Mouse (Mus musculus) MEL (cell line): ENCODE measurements at regions not wholly inside any gene's neighbourhood (a gene's known extent, or its start where the extent isn't known, plus 50 kb on each side); places are given as distances from the start of the nearest gene placed in this dataset.
"Not testable (repeated sequence)": the region's sequence is repeated elsewhere in the genome, so short reads cannot be mapped to it uniquely, and the experiment has no call there.

ENCODE experiments used
- DNase-seq: peaks from one replicate; pipeline ENCODE4 v3.0.0; 2011; ENCODE audit warnings: low read depth, low spot score
- H3K27ac ChIP-seq: 2 replicates; pipeline ENCODE4 v1.5.1; 2012; ENCODE audit warnings: low read depth, mild to moderate bottlenecking, control low read depth, low read length, moderate library complexity; ENCODE audit not compliant: control insufficient read depth
- H3K27me3 ChIP-seq, 2 experiments: fragments of 150-350 bp in 1 of 2; sonication (generic) in 1 of 2; 2 replicates each; pipeline ENCODE4 v1.6.1; 2012; ENCODE audit warnings: low read length in 2 of 2, mild to moderate bottlenecking in 2 of 2, improper control_type of control experiment in 1 of 2, moderate library complexity in 1 of 2; ENCODE audit not compliant: insufficient read depth in 2 of 2, control insufficient read depth in 1 of 2
- H3K36me3 ChIP-seq, 2 experiments: 2 replicates each; pipeline ENCODE4 v1.6.1; 2012 to 2014; ENCODE audit warnings: low read length in 2 of 2, improper control_type of control experiment in 1 of 2, inconsistent platforms in 1 of 2, mild to moderate bottlenecking in 1 of 2; ENCODE audit not compliant: insufficient read depth in 2 of 2, control insufficient read depth in 1 of 2
- H3K4me1 ChIP-seq, 2 experiments: fragments of 150-350 bp in 1 of 2; sonication (generic) in 1 of 2; 2 replicates each; pipeline ENCODE4 v1.6.1; 2012; ENCODE audit warnings: low read length in 2 of 2, improper control_type of control experiment in 1 of 2, mild to moderate bottlenecking in 1 of 2; ENCODE audit not compliant: insufficient read depth in 2 of 2, control insufficient read depth in 1 of 2
- H3K4me3 ChIP-seq, 2 experiments: fragments of 150-350 bp in 1 of 2; sonication (generic) in 1 of 2; 2 replicates each; pipeline ENCODE4 v1.5.1; 2012; ENCODE audit warnings: low read depth in 2 of 2, low read length in 2 of 2, mild to moderate bottlenecking in 2 of 2, moderate library complexity in 2 of 2, control low read depth in 1 of 2, improper control_type of control experiment in 1 of 2; ENCODE audit not compliant: control insufficient read depth in 1 of 2, insufficient read depth in 1 of 2
- H3K79me2 ChIP-seq: 2 replicates; pipeline ENCODE4 v1.6.1; 2012; ENCODE audit warnings: mild to moderate bottlenecking, low read length, moderate library complexity; ENCODE audit not compliant: control insufficient read depth, poor library complexity, insufficient read depth
- H3K9ac ChIP-seq: 2 replicates; pipeline ENCODE4 v1.6.1; 2012; ENCODE audit warnings: low read depth, mild to moderate bottlenecking, control low read depth, low read length, moderate library complexity; ENCODE audit not compliant: control insufficient read depth, poor library complexity, severe bottlenecking
- H3K9me3 ChIP-seq: fragments of 150-350 bp; sonication (generic); replicated peaks from 2 replicates; pipeline ENCODE4 v1.6.1; 2012; ENCODE audit warnings: mild to moderate bottlenecking, low read length, improper control_type of control experiment, moderate library complexity; ENCODE audit not compliant: insufficient read depth
- TBP ChIP-seq: IDR thresholded peaks from 2 replicates; pipeline ENCODE4 v1.8.0; 2011; ENCODE audit warnings: low read depth, low read length, improper control_type of control experiment

GRCm38 (mm10) chr16:3114473-3115335 lies 476.1 kb upstream of the Olfr161 start:
- H3K27ac ChIP-seq, H3K36me3 ChIP-seq, H3K4me3 ChIP-seq, H3K27me3 ChIP-seq, H3K9me3 ChIP-seq, H3K9ac ChIP-seq, H3K4me1 ChIP-seq, H3K79me2 ChIP-seq: not testable (repeated sequence)
- DNase-seq = peak; percentile 69

GRCm38 (mm10) chr16:3115336-3116112 lies 475.3 kb upstream of the Olfr161 start:
- H3K4me3 ChIP-seq, H3K27ac ChIP-seq, H3K36me3 ChIP-seq, H3K79me2 ChIP-seq, H3K9me3 ChIP-seq, H3K9ac ChIP-seq, H3K4me1 ChIP-seq, H3K27me3 ChIP-seq: not testable (repeated sequence)
- DNase-seq = peak; percentile 96

GRCm38 (mm10) chr16:3116113-3116511 lies 474.7 kb upstream of the Olfr161 start:
- not testable (repeated sequence) for H3K9me3 ChIP-seq, H3K27me3 ChIP-seq, H3K4me1 ChIP-seq, H3K79me2 ChIP-seq, H3K9ac ChIP-seq, H3K27ac ChIP-seq, H3K4me3 ChIP-seq, H3K36me3 ChIP-seq
- peak; percentile 77 for DNase-seq

- not testable (repeated sequence) for H3K9me3 ChIP-seq, H3K9ac ChIP-seq, H3K79me2 ChIP-seq, H3K27me3 ChIP-seq, H3K4me1 ChIP-seq, H3K27ac ChIP-seq, H3K36me3 ChIP-seq, H3K4me3 ChIP-seq
- TF ChIP-seq TBP = peak; percentile 60; the same call in 1 of the 2 replicates
- peak; percentile 30 for DNase-seq
These were observed 469.6 kb upstream of the Olfr161 start for GRCm38 (mm10) chr16:3121216-3121615.

- H3K9me3 ChIP-seq, H3K4me3 ChIP-seq, H3K9ac ChIP-seq, H3K27ac ChIP-seq, H3K27me3 ChIP-seq, H3K4me1 ChIP-seq, H3K36me3 ChIP-seq, H3K79me2 ChIP-seq: not testable (repeated sequence)
- DNase-seq = peak; percentile 58
These were observed 468.5 kb upstream of the Olfr161 start for GRCm38 (mm10) chr16:3122145-3122860.
